Mouse (Mus musculus): Measurements from ENCODE around the gene Jakmip3.

GRCm38 (mm10) chr7:139016288-139016687 lies 75.8 kb downstream of the Jakmip3 start:
- no peak for TF ChIP-seq TAL1 (IDR thresholded peaks at IDR 0.05; ENCODE audit: low read length)
- no peak for TF ChIP-seq GATA1 (IDR thresholded peaks at IDR 0.05; ENCODE audit: low read length)
